16 mouse cellular contexts compared by ENCODE assay signal in genomic region chr1:156437016-156437708, GRCm38 (mm10). TPM values are rescaled to one million over a fixed set of nuclear protein-coding genes. Genes with fewer than 3 reads are reported as not detected.
DNase-seq lines count a peak whose midpoint lies in the region; ATAC-seq and TF ChIP-seq lines count a peak whose summit lies in the region.
"Had no signal": no experiment of that assay in that cellular context is flagged by ENCODE, and none has a peak within 500 bp of the region (broad histone marks: within the 10 kb centered on the region; RNA-seq: fewer than 3 reads in every experiment).

No protein-coding gene starts in this region.

- peaks cover 27% of the 10 kb centered on the region for H3K36me3 ChIP-seq in forebrain, postnatal 0 days (ENCODE audit: insufficient read depth)

- H3K9ac ChIP-seq in forebrain, postnatal 0 days, result no peak overlapping the region
- H3K9ac ChIP-seq: heart, embryonic 12.5 days had no signal

- no peaks in the 10 kb centered on the region for H3K27me3 ChIP-seq in forebrain, postnatal 0 days (ENCODE audit: insufficient read depth, low read length)
- H3K27me3 ChIP-seq: heart, embryonic 12.5 days had no signal

- ATAC-seq in CD4-positive, CD25-positive, alpha-beta regulatory T cell, adult 4 months, result peak; percentile 76
- ATAC-seq in common myeloid progenitor, adult 5-6 weeks (replicated peaks; ENCODE audit: low read depth, poor library complexity, severe bottlenecking), result peak; percentile 95
- ATAC-seq in monocyte, adult 5-6 weeks (replicated peaks; ENCODE audit: insufficient number of reproducible peaks, low FRiP score, low TSS enrichment, poor library complexity, severe bottlenecking), result peak; percentile 97
- ATAC-seq in forebrain, postnatal 0 days, result no peak
- ATAC-seq: intestine, postnatal 0 days had no signal

- TF ChIP-seq CTCF in forebrain, postnatal 0 days (IDR thresholded peaks at IDR 0.05; ENCODE audit: low read depth), result no peak

- DNase-seq in lung, postnatal 25 days (ENCODE audit: low spot score), result peak; percentile 37
- DNase-seq in lung, postnatal 10 days, result no peak
- no peak for DNase-seq in left cerebral cortex, postnatal 10 days (ENCODE audit: extremely low spot score in 1 of 2, low spot score in 2 of 2)
- no peak for DNase-seq in cerebellum, postnatal 25 days
- no peak for DNase-seq in forebrain, postnatal 0 days
- DNase-seq: cerebellum, postnatal 36 days; gastrocnemius, postnatal 14 days; kidney, postnatal 10 days; thymus, postnatal 25 days had no signal

- H3K4me1 ChIP-seq in forebrain, postnatal 0 days (ENCODE audit: insufficient read depth), result no peaks in the 10 kb centered on the region
- H3K4me1 ChIP-seq: heart, embryonic 12.5 days; midbrain, embryonic 10.5 days had no signal

- intact Hi-C loops in left cerebral cortex, postnatal 10 days (cut with DNase I), result no loop called here

- no peak overlapping the region for H3K4me2 ChIP-seq in forebrain, postnatal 0 days (ENCODE audit: low read depth)
- H3K4me2 ChIP-seq: heart, embryonic 12.5 days had no signal

- 97% methylated on average over 8 of the region's 8 CpGs for WGBS in forebrain, postnatal 0 days

- no peaks in the 10 kb centered on the region for H3K9me3 ChIP-seq in forebrain, postnatal 0 days (ENCODE audit: low read length)
- H3K9me3 ChIP-seq: heart, embryonic 12.5 days; midbrain, embryonic 10.5 days had no signal

- H3K27ac ChIP-seq in forebrain, postnatal 0 days (ENCODE audit: low read depth, low read length), result no peak overlapping the region
- H3K27ac ChIP-seq: midbrain, embryonic 10.5 days had no signal

- H3K4me3 ChIP-seq in forebrain, postnatal 0 days (ENCODE audit: low read depth, low read length), result no peak overlapping the region
- H3K4me3 ChIP-seq: heart, embryonic 12.5 days; midbrain, embryonic 10.5 days; myocyte had no signal

RNA-seq across cellular contexts. Expression of gene Axdnd1, which starts 16.2 kb away (rescaled TPM):
- polyA plus RNA-seq in CD4-positive, CD25-positive, alpha-beta regulatory T cell, adult 4 months (2017; shearing (Covaris generic)), result 1 to 10 TPM in 1 of 2 experiments, under 1 TPM in 1; 0.93 to 1.2 TPM
- total RNA-seq in common myeloid progenitor, adult 5-6 weeks (2017), result 0.37 TPM in 1 of 2 replicates, not detected in the other
- 1.2 to 7.4 TPM in 2 of 3 replicates, not detected in the other for total RNA-seq in monocyte, adult 5-6 weeks (2017)
- under 1 TPM; 0.34 to 0.45 TPM for total RNA-seq in left cerebral cortex, postnatal 10 days (2021)
- 0.23 and 0.52 TPM in 2 replicates for total RNA-seq in forebrain, postnatal 0 days (2014; rRNA removed)
- polyA plus RNA-seq in forebrain, postnatal 0 days (2015; fragmentation: Nextera tagmentation; extraction: Ambion mirVana), result 0.29 and 0.56 TPM in 2 replicates
- total RNA-seq: gastrocnemius, postnatal 14 days had no signal
- polyA plus RNA-seq: intestine, postnatal 0 days had no signal

RNA-seq across cellular contexts. Expression of gene Soat1, which starts 37.0 kb away (rescaled TPM):
- polyA plus RNA-seq in CD4-positive, CD25-positive, alpha-beta regulatory T cell, adult 4 months (2017; shearing (Covaris generic)), result 10 to 100 TPM; 56.3 TPM
- 21.6 and 29.6 TPM in 2 replicates for total RNA-seq in common myeloid progenitor, adult 5-6 weeks (2017)
- 125 to 142 TPM (median 127 TPM) in 3 replicates for total RNA-seq in monocyte, adult 5-6 weeks (2017)
- 10 to 100 TPM; 26.0 to 33.8 TPM for total RNA-seq in left cerebral cortex, postnatal 10 days (2021)
- 20.1 and 20.6 TPM in 2 replicates for total RNA-seq in forebrain, postnatal 0 days (2014; rRNA removed)
- polyA plus RNA-seq in forebrain, postnatal 0 days (2015; fragmentation: Nextera tagmentation; extraction: Ambion mirVana), result 5.4 and 11.7 TPM in 2 replicates
